Mouse (Mus musculus) spleen, adult 2 months (tissue): ENCODE results near the gene Zbtb37. TPM values are rescaled to one million over a fixed set of nuclear protein-coding genes. Genes with fewer than 3 reads are reported as not detected.
A peak's percentile ranks its signal among the peaks of the same experiment; 100 is the strongest.

Experiments
- DNase-seq, 2 experiments: peaks; one replicate each; pipeline versions ENCODE4 v3.0.0 to v3.0.0-alpha.2; 2012 to 2021; ENCODE audit warnings: low spot score in 2 of 2, low read depth in 1 of 2
- H3K27ac ChIP-seq: fragments of 200-500 bp; 2 replicates; pipeline ENCODE4 v1.5.1; 2012; ENCODE audit warnings: low read length, inconsistent platforms; ENCODE audit not compliant: insufficient read depth
- H3K27me3 ChIP-seq: fragments of 200-500 bp; 2 replicates; pipeline ENCODE4 v1.6.1; 2012; ENCODE audit warnings: mild to moderate bottlenecking, moderate library complexity, low read length, inconsistent platforms; ENCODE audit not compliant: control insufficient read depth, insufficient read depth
- H3K36me3 ChIP-seq: fragments of 200-500 bp; 2 replicates; pipeline ENCODE4 v1.6.1; 2012; ENCODE audit warnings: mild to moderate bottlenecking, low read length, inconsistent platforms; ENCODE audit not compliant: control insufficient read depth, insufficient read depth
- H3K4me1 ChIP-seq: fragments of 200-500 bp; 2 replicates; pipeline ENCODE4 v1.6.1; 2011; ENCODE audit warnings: inconsistent platforms; ENCODE audit not compliant: control insufficient read depth, insufficient read depth, insufficient read length
- H3K4me3 ChIP-seq: fragments of 200-500 bp; 2 replicates; pipeline ENCODE4 v1.5.1; 2011; ENCODE audit warnings: mild to moderate bottlenecking, inconsistent platforms; ENCODE audit not compliant: insufficient read depth, insufficient read length; ENCODE audit errors: extremely low read depth
- CTCF ChIP-seq: fragments of 200-500 bp; IDR thresholded peaks from 2 replicates; pipeline ENCODE4 v1.5.1; 2011; ENCODE audit warnings: mild to moderate bottlenecking, inconsistent platforms; ENCODE audit not compliant: insufficient read depth, insufficient read length, insufficient replicate concordance; ENCODE audit errors: extremely low read depth
- POLR2A ChIP-seq: fragments of 200-500 bp; IDR thresholded peaks from 2 replicates; pipeline ENCODE4 v1.6.1; 2011; ENCODE audit warnings: low read depth, low read length, inconsistent platforms
- WGBS: fragments of 180-500 bp; shearing (Covaris S2); methylation state at CpG from one replicate; pipeline ENCODE4 v1.1.7; 2018; 5-methylcytosine and 5-hydroxymethylcytosine counted together
- polyA plus RNA-seq: library from polyadenylated mRNA; depleted of rRNA; stranded (reverse); fragments of >200 nt; gene quantifications from 2 replicates; pipeline ENCODE4 v1.2.3, GENCODE M21; 2012

Zbtb37 gene
- polyA plus RNA-seq, 1 experiment, result 2.4 TPM

DNA sequence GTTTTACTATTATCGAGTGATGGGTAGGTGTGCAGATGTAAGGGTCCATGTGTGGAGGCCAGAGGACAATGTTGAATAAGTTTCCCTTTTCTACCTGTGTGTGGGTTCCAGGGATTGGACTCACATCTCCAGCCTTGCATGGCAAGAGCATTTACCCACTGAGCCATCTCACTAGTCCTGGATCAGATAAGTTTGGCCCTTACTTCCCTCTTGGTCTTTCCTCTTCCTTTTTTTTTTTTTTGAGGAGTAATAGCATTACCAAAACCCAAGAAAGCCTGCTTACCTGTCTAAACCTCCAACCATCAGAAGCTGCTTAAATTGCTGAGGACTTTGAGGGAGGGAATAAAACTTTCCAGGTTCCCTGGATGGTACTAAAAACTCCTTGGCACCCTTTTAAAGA is 22.5 kb upstream of the Zbtb37 start:
- no peak overlapping the region for H3K27ac ChIP-seq
- H3K4me3 ChIP-seq, result no peak overlapping the region
- TF ChIP-seq CTCF (no peak), POLR2A (no peak)
- peaks cover 9% of the 10 kb centered on the region; the same call in 1 of the 2 replicates for H3K36me3 ChIP-seq
- no peaks in the 10 kb centered on the region for H3K27me3 ChIP-seq
- WGBS, result 96% methylated on average over 1 of the region's 1 CpGs
- DNase-seq, result no peak
- no peaks in the 10 kb centered on the region for H3K4me1 ChIP-seq

DNA sequence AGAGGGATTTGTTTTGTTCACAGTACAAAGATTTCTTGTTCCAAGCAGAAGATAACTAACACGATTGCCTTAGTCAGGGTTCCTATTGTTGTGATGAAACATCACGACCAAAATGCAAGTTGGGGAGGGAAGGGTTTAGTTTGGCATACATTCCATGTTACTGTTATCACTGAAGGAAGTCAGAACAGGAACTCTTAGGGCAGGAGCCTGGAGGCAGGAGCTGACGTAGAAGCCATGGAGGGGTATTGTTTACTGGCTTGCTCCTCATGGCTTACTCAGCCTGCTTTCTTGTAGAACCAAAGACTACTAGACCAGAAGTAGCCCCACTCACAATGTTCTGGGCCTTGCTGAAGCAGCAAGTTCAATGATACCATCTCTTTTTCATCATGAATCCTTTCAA is 12.3 kb upstream of the Zbtb37 start:
- Histone ChIP-seq H3K4me3 (no peak overlapping the region), H3K27ac (no peak overlapping the region), H3K4me1 (no peaks in the 10 kb centered on the region), H3K27me3 (no peaks in the 10 kb centered on the region), H3K36me3 (peaks cover 7% of the 10 kb centered on the region)
- no peak for TF ChIP-seq POLR2A
- TF ChIP-seq CTCF, result no peak
- no peak for DNase-seq
- WGBS, result 91% methylated on average over 3 of the region's 3 CpGs

DNA sequence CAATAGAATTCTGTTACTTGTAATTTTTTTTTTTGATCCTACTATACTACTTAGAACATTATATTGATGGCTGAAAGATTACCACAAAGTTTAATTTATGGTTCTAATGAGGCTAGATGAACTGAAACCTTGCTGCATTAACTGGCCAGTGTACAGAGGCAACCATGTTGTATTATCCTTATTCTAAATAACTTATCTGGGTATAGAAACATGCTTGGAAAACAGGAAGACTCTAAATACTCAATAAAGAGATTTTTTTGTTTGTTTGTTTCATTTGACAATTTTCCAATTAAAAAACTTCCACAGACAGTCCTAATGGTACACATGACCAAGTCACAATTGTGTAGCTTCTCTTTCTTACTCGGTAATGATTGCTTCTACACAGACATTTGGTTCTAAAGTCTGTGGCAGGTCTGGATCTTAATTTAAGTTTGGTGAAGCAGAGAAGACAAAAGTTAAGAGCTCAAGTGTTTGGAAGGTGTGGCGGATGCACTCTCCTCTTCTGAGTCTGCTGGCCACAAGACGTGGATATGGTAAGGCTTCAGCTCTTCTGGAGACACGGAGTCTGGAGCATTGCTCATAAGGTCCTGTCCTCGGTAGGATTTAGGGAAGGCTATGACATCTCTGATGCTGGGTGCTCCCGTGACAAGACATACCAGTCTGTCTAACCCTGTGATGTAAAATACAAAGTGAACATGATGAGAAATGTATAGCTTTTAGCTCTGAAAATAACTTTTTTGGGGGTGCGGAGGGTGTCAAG is 6.8 kb upstream of the Zbtb37 start:
- H3K36me3 ChIP-seq, result peaks cover 26% of the 10 kb centered on the region

DNA sequence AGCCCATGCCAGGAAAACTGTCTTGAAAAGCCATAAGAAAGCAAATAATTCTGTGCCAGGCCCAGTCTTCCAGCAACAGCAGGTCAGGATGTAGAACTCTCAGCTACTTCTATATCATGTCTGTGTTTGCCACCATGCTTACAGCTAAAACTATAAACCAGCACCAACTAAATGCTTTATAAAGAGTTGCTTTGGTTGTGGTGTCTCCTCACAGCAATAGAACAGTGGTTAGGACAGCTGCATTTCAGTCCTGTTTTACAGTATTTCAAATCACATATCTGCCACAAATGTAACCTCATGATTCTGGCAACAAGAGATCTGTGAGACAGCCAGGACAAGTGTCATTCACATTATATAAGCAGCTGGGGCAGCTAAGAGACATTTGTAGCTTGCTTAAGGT is 6.2 kb upstream of the Zbtb37 start:
- no peak overlapping the region for H3K27ac ChIP-seq
- H3K36me3 ChIP-seq, result peaks cover 31% of the 10 kb centered on the region
- H3K27me3 ChIP-seq, result no peaks in the 10 kb centered on the region
- TF ChIP-seq POLR2A, result no peak
- TF ChIP-seq CTCF, result no peak
- peaks cover 4% of the 10 kb centered on the region; the same call in 1 of the 2 replicates for H3K4me1 ChIP-seq
- no peak overlapping the region for H3K4me3 ChIP-seq
- no peak for DNase-seq

More for the DNA sequence above, 6.8 kb upstream of the Zbtb37 start:
- Histone ChIP-seq H3K27me3 (no peaks in the 10 kb centered on the region), H3K4me1 (no peaks in the 10 kb centered on the region; the same call in 1 of the 2 replicates), H3K4me3 (no peak overlapping the region), H3K27ac (no peak overlapping the region)
- 93% methylated on average over 7 of the region's 7 CpGs for WGBS
- TF ChIP-seq POLR2A (no peak), CTCF (no peak)
- DNase-seq, result no peak

DNA sequence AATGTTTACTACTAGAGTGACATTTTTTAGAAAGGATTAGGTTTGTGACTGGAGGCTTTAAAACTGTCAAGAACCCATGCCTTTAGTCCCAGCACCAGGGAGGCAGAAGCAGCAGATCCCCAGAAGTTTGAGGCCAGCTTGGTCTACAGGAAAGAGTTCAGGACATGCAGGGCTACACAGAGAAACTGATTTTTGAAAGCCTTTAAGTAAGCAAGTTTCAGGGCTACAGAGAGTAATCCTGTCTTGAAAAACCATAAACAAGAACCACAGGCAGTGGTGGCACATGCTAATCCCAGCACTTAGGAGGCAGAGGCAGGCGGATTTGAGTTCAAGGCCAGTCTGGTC is 5.7 kb upstream of the Zbtb37 start:
- no peak for TF ChIP-seq CTCF
- no peak for TF ChIP-seq POLR2A
- DNase-seq, result no peak
- Histone ChIP-seq H3K4me1 (peaks cover 6% of the 10 kb centered on the region; the same call in 1 of the 2 replicates), H3K36me3 (peaks cover 30% of the 10 kb centered on the region), H3K27me3 (no peaks in the 10 kb centered on the region), H3K27ac (peak overlapping the region; percentile 15; the same call in 1 of the 2 replicates), H3K4me3 (no peak overlapping the region)
- 90% methylated on average over 1 of the region's 1 CpGs for WGBS

DNA sequence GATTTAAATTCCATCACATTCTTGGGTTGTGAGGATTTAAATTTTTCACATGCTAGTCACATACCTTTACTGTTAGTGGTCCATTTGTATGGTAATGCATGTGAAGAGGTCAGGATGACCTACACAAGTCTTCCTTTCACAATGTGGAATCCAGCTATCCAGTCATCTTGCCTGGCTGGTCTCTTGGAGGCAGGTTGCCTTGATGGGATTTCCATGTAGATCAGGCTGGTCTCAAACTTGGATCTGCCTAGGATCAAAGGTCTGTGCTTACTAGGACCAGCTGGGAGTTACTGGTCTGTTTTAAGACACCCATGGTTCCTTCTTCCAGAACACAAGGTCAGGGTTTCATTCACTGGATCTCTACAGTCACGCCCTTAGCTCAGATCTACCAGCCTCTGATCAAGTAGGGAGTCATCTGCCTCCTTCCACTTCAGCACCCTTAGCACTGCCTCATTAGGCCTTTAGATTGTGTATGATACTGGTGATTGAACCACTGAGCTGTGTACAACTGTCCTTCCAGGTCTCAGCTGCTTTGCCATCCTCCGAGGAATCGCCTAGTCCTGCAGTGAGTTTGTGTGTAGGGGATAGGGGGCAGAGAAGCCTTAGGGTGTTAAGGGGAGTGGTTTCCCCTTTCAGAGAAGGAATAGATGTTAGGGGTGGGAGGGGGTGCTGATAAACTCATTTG is 5.2 kb upstream of the Zbtb37 start:
- H3K27ac ChIP-seq, result no peak overlapping the region
- H3K36me3 ChIP-seq, result peaks cover 30% of the 10 kb centered on the region
- no peaks in the 10 kb centered on the region for H3K27me3 ChIP-seq
- peaks cover 6% of the 10 kb centered on the region; the same call in 1 of the 2 replicates for H3K4me1 ChIP-seq
- H3K4me3 ChIP-seq, result no peak overlapping the region
- 51% methylated on average over 3 of the region's 3 CpGs for WGBS
- DNase-seq, result no peak
- TF ChIP-seq CTCF (no peak), POLR2A (no peak)
